Mouse (Mus musculus): ENCODE results near the gene Plpp4. TPM values are rescaled to one million over a fixed set of nuclear protein-coding genes. Genes with fewer than 3 reads are reported as not detected.

Plpp4 gene
- total RNA-seq, 2 experiments from 2014 or later, result 7.9 to 12.5 TPM

- DNase-seq (ENCODE audit: extremely low spot score in 1 of 2, low spot score in 2 of 2), result no peak
- intact Hi-C loops (cut with DNase I), result no loop called here
Observed at GRCm38 (mm10) chr7:129415179-129415578, 158.3 kb downstream of the Plpp4 start.

DNA sequence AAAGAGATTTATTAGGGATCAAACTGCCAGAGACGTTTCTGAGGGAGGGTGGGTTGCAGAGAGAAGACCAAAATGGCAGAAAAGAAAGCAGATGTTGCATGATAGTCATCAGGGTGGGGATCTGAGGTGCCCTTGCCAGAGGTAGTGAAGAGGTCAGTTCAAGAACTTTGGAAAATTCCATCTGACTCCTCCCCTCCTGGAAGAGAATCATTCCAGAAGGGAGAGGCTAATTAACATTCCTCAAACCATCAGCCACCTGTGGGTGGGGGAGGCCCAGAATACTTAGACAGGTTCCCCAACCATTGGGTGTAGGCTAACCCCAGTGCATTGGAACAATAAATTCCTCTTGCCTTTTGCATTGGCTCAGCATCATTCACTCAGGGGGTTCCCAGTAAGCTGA is 164.3 kb downstream of the Plpp4 start:
- intact Hi-C loops (cut with DNase I), result no loop called here
- no peak for DNase-seq (ENCODE audit: extremely low spot score in 1 of 2, low spot score in 2 of 2)

DNA sequence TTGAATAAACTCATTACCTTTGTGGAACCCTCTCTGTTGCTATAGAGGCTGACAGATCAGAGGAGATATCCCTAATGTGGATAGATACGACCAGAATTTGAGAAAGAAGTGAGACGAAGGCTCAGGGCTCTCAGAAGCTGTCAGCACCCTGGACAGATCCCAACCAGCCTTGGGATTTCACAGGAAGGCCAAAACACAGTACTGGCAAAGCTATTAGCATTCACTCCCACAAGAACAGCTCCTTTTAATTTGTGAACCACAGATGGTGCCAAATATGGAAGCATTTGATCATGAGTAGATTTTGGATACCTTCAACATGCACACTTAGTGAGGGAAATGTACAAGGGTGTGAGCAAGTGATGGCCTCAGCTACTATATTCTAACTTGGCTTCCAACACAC is 168.7 kb downstream of the Plpp4 start:
- no peak for DNase-seq (ENCODE audit: extremely low spot score in 1 of 2, low spot score in 2 of 2)
- intact Hi-C loops (cut with DNase I), result no loop called here

GRCm38 (mm10) chr7:129428794-129429193 is 172.0 kb downstream of the Plpp4 start:
- intact Hi-C loops (cut with DNase I), result no loop called here
- no peak for DNase-seq (ENCODE audit: extremely low spot score in 1 of 2, low spot score in 2 of 2)

DNA sequence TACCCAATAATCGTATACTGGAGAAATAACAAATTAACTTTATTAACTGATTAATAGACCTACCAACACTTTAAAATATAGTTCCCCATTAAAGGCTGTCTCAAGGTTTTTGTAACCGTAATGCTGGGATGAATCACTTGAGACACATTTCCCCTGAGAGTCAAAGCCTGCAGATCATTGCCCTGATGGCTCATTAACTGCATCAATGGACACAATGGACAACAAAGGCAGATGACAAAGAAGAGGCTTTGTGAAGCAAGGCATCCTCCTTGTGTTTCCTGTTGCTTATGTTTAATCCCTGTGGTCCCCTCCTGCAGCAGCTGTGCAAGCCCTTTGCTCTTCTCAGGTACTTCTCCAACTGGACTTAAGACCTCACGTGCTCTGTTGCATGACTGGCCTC is 173.1 kb downstream of the Plpp4 start:
- intact Hi-C loops (cut with DNase I), result no loop called here
- no peak for DNase-seq (ENCODE audit: extremely low spot score in 1 of 2, low spot score in 2 of 2)
